Mouse (Mus musculus): ENCODE results near the gene Per1.

- TF ChIP-seq CTCF (IDR thresholded peaks at IDR 0.05) (no peak), EP300 (IDR thresholded peaks at IDR 0.05) (no peak)
Observed at GRCm38 (mm10) chr11:69101604-69102402, 6.8 kb downstream of the Per1 start.
